Mouse (Mus musculus) small intestine, adult 2 months (tissue): ENCODE data around the gene Ak5. TPM values are rescaled to one million over a fixed set of nuclear protein-coding genes. Genes with fewer than 3 reads are reported as not detected.
A peak's percentile ranks its signal among the peaks of the same experiment; 100 is the strongest.
"Not testable (repeated sequence)": the region's sequence is repeated elsewhere in the genome, so short reads cannot be mapped to it uniquely, and the experiment has no call there.

ENCODE experiments used
- H3K27ac ChIP-seq: fragments of 200-500 bp; 2 replicates; pipeline ENCODE4 v1.5.1; 2012; ENCODE audit warnings: low read depth, low read length, control low read depth, inconsistent platforms; ENCODE audit not compliant: insufficient read depth
- H3K27me3 ChIP-seq: fragments of 200-500 bp; 2 replicates; pipeline ENCODE4 v1.6.1; 2012; ENCODE audit warnings: mild to moderate bottlenecking, moderate library complexity, low read length, inconsistent platforms; ENCODE audit not compliant: control insufficient read depth, insufficient read depth
- H3K36me3 ChIP-seq: fragments of 200-500 bp; 2 replicates; pipeline ENCODE4 v1.6.1; 2012; ENCODE audit warnings: mild to moderate bottlenecking, low read length, control low read depth, inconsistent platforms; ENCODE audit not compliant: control insufficient read depth, insufficient read depth
- H3K4me1 ChIP-seq: fragments of 200-500 bp; 2 replicates; pipeline ENCODE4 v1.6.1; 2012; ENCODE audit warnings: low read length, inconsistent platforms, mixed read lengths; ENCODE audit not compliant: control insufficient read depth, insufficient read depth, insufficient read length
- H3K4me3 ChIP-seq: fragments of 200-500 bp; 2 replicates; pipeline ENCODE4 v1.5.1; 2012; ENCODE audit warnings: low read depth, mild to moderate bottlenecking, control low read depth, inconsistent platforms, low read length, moderate library complexity
- CTCF ChIP-seq: fragments of 200-500 bp; IDR thresholded peaks from 2 replicates; pipeline ENCODE4 v1.5.1; 2012; ENCODE audit warnings: low read depth, mild to moderate bottlenecking, control low read depth, inconsistent platforms, low read length, moderate library complexity, mixed read lengths; ENCODE audit not compliant: insufficient replicate concordance, insufficient read length; ENCODE audit errors: extremely low read depth
- POLR2A ChIP-seq: fragments of 200-500 bp; IDR thresholded peaks from 2 replicates; pipeline ENCODE4 v1.6.1; 2012; ENCODE audit warnings: low read depth, mild to moderate bottlenecking, control low read depth, inconsistent platforms, low read length, moderate library complexity
- WGBS: fragments of 180-500 bp; shearing (Covaris S2); methylation state at CpG from one replicate; pipeline ENCODE4 v1.1.7; 2018; 5-methylcytosine and 5-hydroxymethylcytosine counted together
- polyA plus RNA-seq: library from polyadenylated mRNA; depleted of rRNA; stranded (reverse); fragments of >200 nt; gene quantifications from 2 replicates; pipeline ENCODE4 v1.2.3, GENCODE M21; 2012

Ak5 gene
- polyA plus RNA-seq, 1 experiment, result not detected

- TF ChIP-seq POLR2A, result no peak
- TF ChIP-seq CTCF, result no peak
- Histone ChIP-seq H3K36me3 (no peaks in the 10 kb centered on the region), H3K27ac (no peak overlapping the region), H3K4me3 (peak overlapping the region; percentile 42), H3K27me3 (no peaks in the 10 kb centered on the region), H3K4me1 (no peaks in the 10 kb centered on the region)
- 52% methylated on average over 8 of the region's 8 CpGs for WGBS
These were observed 34.2 kb upstream of the Ak5 start for GRCm38 (mm10) chr3:152702274-152702843.

DNA sequence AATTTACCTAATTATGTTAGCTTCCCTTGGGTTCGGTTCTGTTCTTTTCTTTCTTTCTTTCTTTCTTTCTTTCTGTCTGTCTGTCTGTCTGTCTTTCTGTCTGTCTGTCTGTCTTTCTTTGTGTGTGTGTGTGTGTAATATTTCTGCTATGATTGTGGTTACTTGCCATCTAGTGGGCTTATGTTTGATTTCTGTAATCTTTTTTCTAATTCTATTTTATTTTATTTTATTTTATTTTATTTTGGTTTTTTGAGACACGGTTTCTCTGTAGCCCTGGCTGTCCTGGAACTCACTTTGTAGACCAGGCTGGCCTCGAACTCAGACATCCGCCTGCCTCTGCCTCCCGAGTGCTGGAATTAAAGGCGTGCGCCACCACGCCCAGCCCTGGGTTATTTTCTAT lies 33.4 kb upstream of the Ak5 start:
- not testable (repeated sequence) for H3K4me1 ChIP-seq, H3K4me3 ChIP-seq, H3K27ac ChIP-seq, H3K36me3 ChIP-seq, H3K27me3 ChIP-seq
- 84% methylated on average over 8 of the region's 8 CpGs for WGBS

DNA sequence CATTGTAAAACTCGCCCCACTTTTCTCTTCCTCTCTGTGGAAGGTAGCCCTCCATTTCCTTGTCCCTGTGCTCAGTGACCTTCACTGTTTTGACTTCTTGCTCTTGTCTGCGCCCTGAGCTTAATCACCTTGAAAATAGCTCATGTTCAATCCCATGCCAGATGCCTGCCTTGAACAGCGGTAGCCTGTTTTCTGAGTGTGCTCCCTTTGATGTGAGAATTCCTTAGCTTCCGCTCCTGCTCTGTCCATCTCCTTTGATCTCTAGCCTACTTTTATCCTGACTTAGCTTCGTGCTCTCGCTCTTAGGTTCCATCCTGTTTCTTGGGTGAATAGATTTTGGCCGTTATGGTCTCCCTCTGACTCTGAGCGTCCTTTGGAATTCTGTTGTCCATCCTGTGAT lies 31.1 kb upstream of the Ak5 start:
- WGBS, result 76% methylated on average over 8 of the region's 8 CpGs
- H3K27me3 ChIP-seq, result no peaks in the 10 kb centered on the region
- H3K4me1 ChIP-seq, result no peaks in the 10 kb centered on the region
- no peak overlapping the region for H3K4me3 ChIP-seq
- no peak for TF ChIP-seq POLR2A
- TF ChIP-seq CTCF, result no peak
- H3K36me3 ChIP-seq, result no peaks in the 10 kb centered on the region
- H3K27ac ChIP-seq, result no peak overlapping the region

- Histone ChIP-seq H3K27ac (no peak overlapping the region), H3K36me3 (no peaks in the 10 kb centered on the region), H3K4me1 (no peaks in the 10 kb centered on the region), H3K27me3 (no peaks in the 10 kb centered on the region), H3K4me3 (no peak overlapping the region)
- 63% methylated on average over 5 of the region's 5 CpGs for WGBS
- TF ChIP-seq CTCF, result no peak
- no peak for TF ChIP-seq POLR2A
These were observed 29.9 kb upstream of the Ak5 start for GRCm38 (mm10) chr3:152698017-152698416.

- H3K27me3 ChIP-seq, result no peaks in the 10 kb centered on the region
- H3K36me3 ChIP-seq, result no peaks in the 10 kb centered on the region
- TF ChIP-seq POLR2A, result no peak
- TF ChIP-seq CTCF, result no peak
- H3K4me1 ChIP-seq, result no peaks in the 10 kb centered on the region
- 86% methylated on average over 3 of the region's 3 CpGs for WGBS
- no peak overlapping the region for H3K4me3 ChIP-seq
- H3K27ac ChIP-seq, result no peak overlapping the region
These were observed 26.8 kb upstream of the Ak5 start for GRCm38 (mm10) chr3:152694950-152695349.

- no peak overlapping the region for H3K27ac ChIP-seq
- 28% methylated on average over 9 of the region's 9 CpGs for WGBS
- TF ChIP-seq CTCF (no peak), POLR2A (no peak)
- no peaks in the 10 kb centered on the region for H3K36me3 ChIP-seq
- no peaks in the 10 kb centered on the region for H3K27me3 ChIP-seq
- H3K4me3 ChIP-seq, result no peak overlapping the region
- H3K4me1 ChIP-seq, result no peaks in the 10 kb centered on the region
These were observed 20.9 kb upstream of the Ak5 start for GRCm38 (mm10) chr3:152689105-152689504.

- no peaks in the 10 kb centered on the region for H3K36me3 ChIP-seq
- WGBS, result 61% methylated on average over 5 of the region's 5 CpGs
- no peaks in the 10 kb centered on the region for H3K4me1 ChIP-seq
- no peaks in the 10 kb centered on the region for H3K27me3 ChIP-seq
- no peak overlapping the region for H3K4me3 ChIP-seq
- H3K27ac ChIP-seq, result no peak overlapping the region
- TF ChIP-seq POLR2A (no peak), CTCF (no peak)
These were observed 20.4 kb upstream of the Ak5 start for GRCm38 (mm10) chr3:152688532-152688931.

DNA sequence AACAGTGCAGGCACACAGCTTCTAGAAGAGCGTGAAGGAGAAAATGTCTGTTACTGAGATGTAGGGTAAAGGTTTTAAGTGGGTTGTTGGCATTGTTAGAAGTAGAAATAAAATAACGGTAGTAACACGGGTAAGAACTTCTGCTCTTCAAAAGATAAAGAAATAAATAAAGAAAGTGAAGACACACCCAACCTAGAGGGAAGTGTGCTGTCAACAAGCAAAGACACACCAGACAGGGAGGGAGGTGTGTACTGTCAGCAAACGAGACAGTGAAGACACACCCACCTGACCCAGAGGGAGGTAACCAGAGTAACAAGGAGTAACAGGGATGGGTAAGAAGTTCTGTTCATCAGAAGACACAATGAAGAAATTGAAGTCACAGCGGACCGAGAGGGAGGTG lies 6.5 kb upstream of the Ak5 start:
- TF ChIP-seq POLR2A, result no peak
- TF ChIP-seq CTCF, result no peak
- Histone ChIP-seq H3K4me3 (no peak overlapping the region), H3K27me3 (no peaks in the 10 kb centered on the region; the same call in 1 of the 2 replicates), H3K36me3 (no peaks in the 10 kb centered on the region), H3K4me1 (no peaks in the 10 kb centered on the region), H3K27ac (no peak overlapping the region)
- 49% methylated on average over 6 of the region's 6 CpGs for WGBS
